12 mouse cellular contexts compared by ENCODE assay signal in genomic region chr4:92826981-92827380, GRCm38 (mm10).
"Had no signal": no experiment of that assay in that cellular context is flagged by ENCODE, and none has a peak within 500 bp of the region (broad histone marks: within the 10 kb centered on the region; RNA-seq: fewer than 3 reads in every experiment).

No protein-coding gene starts in this region.

- H3K27me3 ChIP-seq: limb, embryonic 15.5 days; neural tube, embryonic 12.5 days had no signal

- DNase-seq: layer of hippocampus, adult 9-11 months; layer of hippocampus, postnatal 36 days; lung, adult 18-20 months; lung, postnatal 36 days; midbrain, embryonic 14.5 days; thymus, postnatal 4 days had no signal

- H3K4me3 ChIP-seq: limb, embryonic 15.5 days; midbrain, embryonic 10.5 days; neural tube, embryonic 12.5 days had no signal

- H3K9ac ChIP-seq: limb, embryonic 15.5 days; liver, embryonic 14.5 days; neural tube, embryonic 12.5 days had no signal

- H3K4me2 ChIP-seq: limb, embryonic 15.5 days; neural tube, embryonic 12.5 days had no signal

- H3K36me3 ChIP-seq: limb, embryonic 15.5 days; midbrain, embryonic 10.5 days; neural tube, embryonic 12.5 days had no signal

- H3K4me1 ChIP-seq: limb, embryonic 15.5 days; midbrain, embryonic 10.5 days; neural tube, embryonic 12.5 days had no signal

- ATAC-seq: hindbrain, postnatal 0 days had no signal

- H3K9me3 ChIP-seq: limb, embryonic 15.5 days; midbrain, embryonic 10.5 days; neural tube, embryonic 12.5 days had no signal

- H3K27ac ChIP-seq: hindbrain, postnatal 0 days; limb, embryonic 15.5 days; liver, embryonic 14.5 days; midbrain, embryonic 10.5 days; neural tube, embryonic 12.5 days; stomach, postnatal 0 days had no signal
